Mouse (Mus musculus): Measurements from ENCODE around the gene Cep170b.

The Cep170b gene

GRCm38 (mm10) chr12:112702374-112703320 lies 17.6 kb upstream of the Cep170b start:
- no peak for DNase-seq (ENCODE audit: low read depth)

- DNase-seq (ENCODE audit: low read depth): peak; percentile 57
These were observed 13.3 kb upstream of the Cep170b start for GRCm38 (mm10) chr12:112706704-112707572.

- no peak for DNase-seq (ENCODE audit: low read depth)
These were observed 12.7 kb upstream of the Cep170b start for GRCm38 (mm10) chr12:112707573-112707869.

- no peak for DNase-seq (ENCODE audit: low read depth)
These were observed 6.3 kb upstream of the Cep170b start for GRCm38 (mm10) chr12:112713984-112714383.

- DNase-seq (ENCODE audit: low read depth): peak; percentile 53
These were observed 3.1 kb upstream of the Cep170b start for GRCm38 (mm10) chr12:112717140-112717539.

GRCm38 (mm10) chr12:112718995-112719394 lies 1.3 kb upstream of the Cep170b start:
- no peak for DNase-seq (ENCODE audit: low read depth)

GRCm38 (mm10) chr12:112720890-112721423 lies 702 bp downstream of the Cep170b start:
- DNase-seq (ENCODE audit: low read depth): no peak

GRCm38 (mm10) chr12:112721424-112722239 lies 1.4 kb downstream of the Cep170b start:
- no peak for DNase-seq (ENCODE audit: low read depth)

GRCm38 (mm10) chr12:112722240-112723027 lies 2.2 kb downstream of the Cep170b start:
- no peak for DNase-seq (ENCODE audit: low read depth)

GRCm38 (mm10) chr12:112723028-112723330 lies 2.7 kb downstream of the Cep170b start:
- no peak for DNase-seq (ENCODE audit: low read depth)

- no peak for DNase-seq (ENCODE audit: low read depth)
These were observed 3.2 kb downstream of the Cep170b start for GRCm38 (mm10) chr12:112723445-112723844.

- peak; percentile 79 for DNase-seq (ENCODE audit: low read depth)
These were observed 4.0 kb downstream of the Cep170b start for GRCm38 (mm10) chr12:112724077-112724805.

GRCm38 (mm10) chr12:112727801-112728200 lies 7.5 kb downstream of the Cep170b start:
- DNase-seq (ENCODE audit: low read depth): no peak

- DNase-seq (ENCODE audit: low read depth): no peak
These were observed 10.6 kb downstream of the Cep170b start for GRCm38 (mm10) chr12:112730808-112731207.

GRCm38 (mm10) chr12:112732591-112732990 lies 12.3 kb downstream of the Cep170b start:
- no peak for DNase-seq (ENCODE audit: low read depth)

GRCm38 (mm10) chr12:112734108-112734820 lies 14.0 kb downstream of the Cep170b start:
- no peak for DNase-seq (ENCODE audit: low read depth)

GRCm38 (mm10) chr12:112734881-112735655 lies 14.8 kb downstream of the Cep170b start:
- no peak for DNase-seq (ENCODE audit: low read depth)

GRCm38 (mm10) chr12:112735896-112736635 lies 15.8 kb downstream of the Cep170b start:
- no peak for DNase-seq (ENCODE audit: low read depth)
